Mouse (Mus musculus) forebrain, embryonic 15.5 days (tissue): Measurements from ENCODE around the gene Noxa1. TPM values are rescaled to one million over a fixed set of nuclear protein-coding genes. Genes with fewer than 3 reads are reported as not detected.

Source experiments
- ATAC-seq: fragments of 200-750 bp; cut with Nextera tagmentation; replicated peaks from 2 replicates; pipeline ENCODE4 v1.8.0; 2017; ENCODE audit warnings: mild to moderate bottlenecking, moderate TSS enrichment, moderate library complexity
- H3K27ac ChIP-seq: fragments of 300-500 bp; sonication (generic); replicated peaks from 2 replicates; pipeline ENCODE4 v1.5.1; 2015; ENCODE audit warnings: mild to moderate bottlenecking, inconsistent platforms
- H3K27me3 ChIP-seq: fragments of 300-500 bp; sonication (generic); 2 replicates; pipeline ENCODE4 v1.6.1; 2015; ENCODE audit warnings: inconsistent platforms
- H3K36me3 ChIP-seq: fragments of 300-500 bp; sonication (generic); 2 replicates; pipeline ENCODE4 v1.6.1; 2015; ENCODE audit warnings: mild to moderate bottlenecking, inconsistent platforms
- H3K4me1 ChIP-seq: fragments of 300-500 bp; sonication (generic); 2 replicates; pipeline ENCODE4 v1.6.1; 2015; ENCODE audit warnings: inconsistent platforms
- H3K4me2 ChIP-seq: fragments of 300-500 bp; sonication (generic); replicated peaks from 2 replicates; pipeline ENCODE4 v1.6.1; 2015; ENCODE audit warnings: mild to moderate bottlenecking, inconsistent platforms
- H3K4me3 ChIP-seq: fragments of 300-500 bp; sonication (generic); 2 replicates; pipeline ENCODE4 v1.5.1; 2015; ENCODE audit warnings: mild to moderate bottlenecking, inconsistent platforms
- H3K9ac ChIP-seq: fragments of 300-500 bp; sonication (generic); replicated peaks from 2 replicates; pipeline ENCODE4 v1.6.1; 2015; ENCODE audit warnings: mild to moderate bottlenecking, inconsistent platforms
- H3K9me3 ChIP-seq: fragments of 300-500 bp; sonication (generic); 2 replicates; pipeline ENCODE4 v1.6.1; 2016; ENCODE audit warnings: inconsistent platforms
- WGBS: fragments of 180-500 bp; shearing (Covaris S2); methylation state at CpG from one replicate; pipeline ENCODE4 v1.1.7; 2015; ENCODE audit warnings: mixed read lengths; 5-methylcytosine and 5-hydroxymethylcytosine counted together
- microRNA-seq: library from miRNA; unstranded; fragments of <30 nt; microRNA quantifications from one replicate; pipeline ENCODE4, GENCODE M21; 2016
- polyA plus RNA-seq: library from polyadenylated mRNA; unstranded; fragments of >200 nt; fragmentation: Nextera tagmentation; extraction: Ambion mirVana; gene quantifications from 2 replicates; pipeline ENCODE4 v1.2.1, GENCODE M21; 2015

Noxa1 gene
- polyA plus RNA-seq, 1 experiment from 2014 or later = not detected

DNA sequence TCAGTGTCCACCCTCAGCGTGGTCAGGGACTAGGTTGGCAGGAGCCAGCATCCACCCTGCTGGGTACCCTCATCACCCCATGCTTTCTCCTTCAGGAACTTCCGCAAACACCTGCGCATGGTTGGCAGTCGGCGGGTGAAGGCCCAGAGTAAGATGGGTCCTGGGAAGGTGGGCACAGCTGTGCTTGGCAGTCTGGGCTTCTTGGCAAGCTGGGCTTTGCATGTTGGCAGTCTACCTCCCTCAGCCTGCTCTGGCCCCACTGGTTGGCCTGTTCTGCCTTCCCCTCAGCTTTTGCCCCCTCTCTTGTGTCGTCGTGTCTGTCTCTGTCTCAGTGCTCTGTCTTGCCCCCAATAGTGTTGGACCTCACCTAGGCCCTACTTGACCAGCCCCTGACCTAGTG is 36.0 kb downstream of the Noxa1 start:
- no peak overlapping the region for H3K4me2 ChIP-seq
- no peaks in the 10 kb centered on the region for H3K9me3 ChIP-seq
- H3K27ac ChIP-seq = no peak overlapping the region
- 83% methylated on average over 7 of the region's 7 CpGs for WGBS
- no peak overlapping the region for H3K9ac ChIP-seq
- no peak for ATAC-seq
- H3K27me3 ChIP-seq = no peaks in the 10 kb centered on the region
- H3K4me1 ChIP-seq = peaks cover 25% of the 10 kb centered on the region
- peaks cover 56% of the 10 kb centered on the region for H3K36me3 ChIP-seq
- no peak overlapping the region for H3K4me3 ChIP-seq

DNA sequence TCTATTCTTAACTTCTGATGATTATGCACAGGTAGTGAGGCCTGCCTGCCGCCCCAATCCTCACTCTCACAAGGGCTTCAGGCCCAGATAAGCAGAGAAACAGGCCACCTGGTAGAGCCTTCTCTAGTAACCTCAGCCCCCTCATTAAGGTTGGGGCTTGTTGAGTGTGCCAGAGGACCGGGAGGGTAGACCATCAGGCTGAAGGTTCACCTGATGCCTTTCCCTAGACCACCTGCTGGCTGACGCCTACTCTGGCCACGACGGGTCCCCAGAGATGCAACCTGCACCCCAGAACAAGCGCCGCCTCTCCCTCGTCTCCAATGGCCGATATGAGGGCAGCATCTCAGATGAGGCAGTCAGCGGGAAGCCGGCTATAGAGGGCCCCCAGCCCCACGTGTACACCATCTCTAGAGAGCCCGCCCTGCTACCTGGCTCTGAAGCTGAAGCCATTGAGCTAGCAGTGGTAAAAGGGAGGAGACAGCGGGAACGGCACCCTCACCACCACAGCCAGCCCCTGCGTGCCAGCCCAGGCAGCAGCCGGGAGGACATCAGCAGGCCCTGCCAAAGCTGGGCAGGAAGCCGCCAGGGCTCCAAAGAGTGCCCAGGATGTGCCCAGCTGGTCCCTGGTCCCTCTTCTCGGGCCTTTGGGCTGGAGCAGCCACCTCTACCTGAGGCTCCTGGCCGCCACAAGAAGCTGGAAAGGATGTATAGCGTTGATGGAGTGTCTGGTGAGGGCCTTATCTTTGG is 39.4 kb downstream of the Noxa1 start:
- peak overlapping the region; percentile 77 for H3K27ac ChIP-seq

DNA sequence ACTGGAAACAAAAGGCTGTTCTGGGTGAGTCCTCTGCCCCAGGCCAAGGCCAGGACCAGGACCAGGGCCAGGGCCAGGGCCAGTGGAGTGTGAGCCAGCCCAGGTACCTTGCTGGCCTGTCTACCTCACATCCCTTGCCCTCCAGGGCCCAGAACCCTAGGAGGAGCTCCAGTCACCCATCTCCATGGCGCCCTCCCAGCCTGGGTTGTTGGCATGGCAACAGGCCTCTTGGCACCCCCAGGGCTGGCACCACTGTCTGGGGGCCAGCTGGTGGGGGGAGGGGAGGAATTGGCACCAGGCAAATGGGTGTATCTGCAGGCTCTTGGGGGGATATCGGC is 39.9 kb downstream of the Noxa1 start:
- H3K4me1 ChIP-seq = peaks cover 25% of the 10 kb centered on the region
- no peaks in the 10 kb centered on the region for H3K9me3 ChIP-seq
- peak overlapping the region; percentile 89 for H3K4me2 ChIP-seq
- peak overlapping the region; percentile 77 for H3K27ac ChIP-seq
- H3K36me3 ChIP-seq = peaks cover 30% of the 10 kb centered on the region
- WGBS = 23% methylated on average over 2 of the region's 2 CpGs
- H3K27me3 ChIP-seq = no peaks in the 10 kb centered on the region
- ATAC-seq = peak; percentile 46
- H3K9ac ChIP-seq = peak overlapping the region; percentile 83
- H3K4me3 ChIP-seq = peak overlapping the region; percentile 80

More for the DNA sequence above, 39.4 kb downstream of the Noxa1 start:
- WGBS = 77% methylated on average over 21 of the region's 21 CpGs
- Histone ChIP-seq H3K36me3 (peaks cover 35% of the 10 kb centered on the region), H3K4me3 (peak overlapping the region; percentile 80), H3K9ac (peak overlapping the region; percentile 83), H3K27me3 (no peaks in the 10 kb centered on the region), H3K4me1 (peaks cover 25% of the 10 kb centered on the region), H3K9me3 (no peaks in the 10 kb centered on the region), H3K4me2 (peak overlapping the region; percentile 89)
- ATAC-seq = peak; percentile 21; the same call in 1 of the 2 replicates

DNA sequence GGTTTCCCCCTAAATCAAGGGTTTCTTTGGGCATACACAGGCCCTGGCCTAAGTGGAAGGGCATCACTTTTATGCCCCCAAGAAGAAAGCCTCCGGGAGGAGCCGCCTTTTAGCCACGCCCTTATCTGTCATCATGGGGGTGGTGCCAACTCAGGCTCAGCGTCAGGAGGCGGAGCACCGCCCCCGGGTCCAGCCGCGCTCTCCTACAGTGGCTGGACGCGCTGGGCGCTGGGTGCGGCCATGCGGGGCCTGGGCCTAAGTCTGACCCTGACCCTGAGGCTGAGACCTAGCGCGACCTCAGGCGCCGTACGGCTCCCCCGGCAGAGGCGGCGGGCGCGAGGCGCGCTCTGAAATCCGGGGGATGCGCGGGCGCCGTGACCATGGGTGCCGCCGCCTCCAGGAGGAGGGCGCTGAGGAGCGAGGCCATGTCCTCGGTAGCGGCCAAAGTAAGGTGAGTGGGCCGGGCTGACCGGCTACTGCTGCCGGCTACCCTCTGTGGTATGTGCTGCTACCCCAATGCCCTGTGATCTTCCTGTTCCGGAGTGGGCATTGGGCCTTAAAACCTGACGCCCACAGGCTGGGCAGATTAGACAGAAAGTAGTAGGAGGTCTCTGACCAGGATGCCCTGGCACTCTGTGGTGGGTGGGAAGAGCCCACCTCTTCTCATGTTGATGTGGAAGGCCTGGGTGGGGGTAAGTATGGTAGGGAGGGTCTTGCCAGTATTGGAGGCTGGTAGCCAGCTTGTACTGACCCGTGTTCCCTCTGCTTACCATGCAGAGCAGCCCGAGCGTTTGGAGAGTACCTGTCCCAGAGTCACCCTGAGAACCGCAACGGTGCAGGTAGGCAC is 40.5 kb downstream of the Noxa1 start, which contains the start of gene Nsmf:
TSS of gene Nsmf (plus strand) at position 135 of the 847 bp plus-strand sequence.
- Histone ChIP-seq H3K9ac (peak within 1 kb of the TSS; percentile 83), H3K4me2 (peak within 1 kb of the TSS; percentile 89), H3K4me3 (peak within 1 kb of the TSS; percentile 80), H3K27ac (peak within 1 kb of the TSS; percentile 77), H3K4me1 (peaks cover 25% of the 10 kb centered on the region), H3K9me3 (no peaks in the 10 kb centered on the region), H3K27me3 (no peaks in the 10 kb centered on the region), H3K36me3 (peaks cover 25% of the 10 kb centered on the region)
- 4% methylated on average over 47 of the region's 47 CpGs for WGBS
- ATAC-seq = peak; percentile 83

DNA sequence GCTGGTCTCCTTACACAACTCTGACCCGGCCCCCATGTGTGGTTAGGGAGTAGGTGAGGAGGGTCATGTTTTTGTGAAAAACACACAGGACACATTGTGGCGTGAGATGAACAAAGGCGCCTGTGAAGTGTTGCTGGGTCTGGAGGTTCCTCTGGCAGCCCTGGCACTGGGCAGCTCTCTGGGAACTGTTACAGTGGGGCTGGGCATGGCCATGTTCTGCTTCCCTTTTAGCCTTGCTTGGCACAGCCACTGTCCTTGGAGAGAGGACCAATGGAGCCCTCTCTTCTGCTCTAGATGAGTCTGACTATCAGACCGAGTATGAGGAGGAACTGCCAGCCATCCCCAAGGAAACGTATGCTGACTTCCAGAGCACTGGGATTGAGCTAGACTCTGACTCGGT is 41.8 kb downstream of the Noxa1 start:
- H3K9ac ChIP-seq = no peak overlapping the region
- H3K4me3 ChIP-seq = no peak overlapping the region
- no peak overlapping the region for H3K4me2 ChIP-seq
- no peak for ATAC-seq
- no peaks in the 10 kb centered on the region for H3K9me3 ChIP-seq
- H3K27ac ChIP-seq = no peak overlapping the region
- no peaks in the 10 kb centered on the region for H3K27me3 ChIP-seq
- peaks cover 17% of the 10 kb centered on the region for H3K36me3 ChIP-seq
- H3K4me1 ChIP-seq = peaks cover 22% of the 10 kb centered on the region
- 93% methylated on average over 6 of the region's 6 CpGs for WGBS

DNA sequence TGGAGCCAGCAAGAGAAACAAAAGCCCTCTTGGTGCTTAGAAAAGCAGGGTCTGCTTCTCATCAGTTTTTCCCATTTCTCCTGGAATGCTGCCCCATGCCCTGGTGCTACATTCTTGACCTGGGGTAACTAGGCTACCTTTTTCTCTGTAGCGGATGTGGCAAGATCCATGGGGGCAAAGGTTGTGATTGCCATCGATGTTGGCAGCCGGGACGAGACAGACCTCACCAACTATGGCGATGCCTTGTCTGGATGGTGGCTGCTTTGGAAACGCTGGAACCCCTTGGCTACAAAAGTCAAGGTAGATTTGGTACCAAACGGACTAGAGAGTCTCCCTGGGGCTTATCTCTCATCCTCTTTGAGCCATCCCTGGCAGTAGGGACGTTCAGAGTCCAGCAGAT is 43.5 kb downstream of the Noxa1 start:
- no peak overlapping the region for H3K9ac ChIP-seq
- ATAC-seq = no peak
- peaks cover 20% of the 10 kb centered on the region for H3K4me1 ChIP-seq
- H3K9me3 ChIP-seq = no peaks in the 10 kb centered on the region
- H3K4me2 ChIP-seq = no peak overlapping the region
- WGBS = 85% methylated on average over 8 of the region's 8 CpGs
- no peaks in the 10 kb centered on the region for H3K27me3 ChIP-seq
- 0 out of 2 replicates have a peak, but pooled peaks cover 6% of the 10 kb centered on the region for H3K36me3 ChIP-seq
- no peak overlapping the region for H3K4me3 ChIP-seq
- H3K27ac ChIP-seq = no peak overlapping the region

DNA sequence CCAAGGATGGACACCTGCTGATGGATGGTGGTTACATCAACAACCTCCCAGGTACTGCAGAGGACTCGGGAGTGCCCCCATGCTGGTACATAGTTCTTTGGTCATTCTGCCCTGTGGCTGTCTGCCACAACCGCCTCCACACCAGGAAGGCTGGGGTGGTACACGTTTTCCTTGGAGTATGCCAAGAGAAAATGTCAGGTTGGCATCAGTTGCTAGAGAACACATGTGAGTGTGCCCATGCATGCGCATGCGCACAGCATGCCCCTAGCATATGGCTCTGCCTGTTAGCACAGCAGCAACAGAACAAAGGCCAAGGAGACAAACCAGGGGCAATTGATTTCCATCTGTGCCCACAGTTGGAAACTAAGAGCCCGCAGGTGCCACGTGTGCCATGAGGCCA is 44.0 kb downstream of the Noxa1 start:
- no peaks in the 10 kb centered on the region for H3K27me3 ChIP-seq
- no peak overlapping the region for H3K4me3 ChIP-seq
- WGBS = 85% methylated on average over 7 of the region's 7 CpGs
- H3K4me1 ChIP-seq = peaks cover 15% of the 10 kb centered on the region
- no peak overlapping the region for H3K9ac ChIP-seq
- no peak overlapping the region for H3K27ac ChIP-seq
- 0 out of 2 replicates have a peak, but pooled peaks cover under 1% of the 10 kb centered on the region for H3K36me3 ChIP-seq
- ATAC-seq = no peak
- H3K4me2 ChIP-seq = no peak overlapping the region
- H3K9me3 ChIP-seq = no peaks in the 10 kb centered on the region

DNA sequence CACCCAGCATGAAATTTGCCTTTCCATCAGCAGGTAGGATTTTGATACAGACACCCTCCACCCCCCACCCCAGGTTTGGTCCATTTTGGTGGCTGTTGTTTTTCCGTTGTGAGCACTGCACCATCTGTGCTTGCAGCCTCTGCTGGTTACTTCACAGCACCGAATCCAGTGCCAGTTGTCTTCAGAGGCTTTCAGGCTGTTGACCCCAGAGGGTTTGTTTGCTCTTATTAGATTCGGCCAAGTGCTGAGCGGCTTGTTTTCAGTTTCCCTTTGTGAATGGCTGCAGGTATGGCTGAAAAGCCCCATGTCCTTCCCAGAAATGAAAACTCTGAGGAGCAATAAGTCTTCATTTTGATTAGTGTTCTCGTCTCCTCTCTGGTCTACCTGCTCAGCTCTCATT is 54.9 kb downstream of the Noxa1 start:
- Histone ChIP-seq H3K4me3 (no peak overlapping the region), H3K36me3 (no peaks in the 10 kb centered on the region), H3K27me3 (no peaks in the 10 kb centered on the region), H3K4me2 (no peak overlapping the region), H3K4me1 (no peaks in the 10 kb centered on the region), H3K9me3 (no peaks in the 10 kb centered on the region), H3K9ac (no peak overlapping the region), H3K27ac (no peak overlapping the region)
- ATAC-seq = no peak
- WGBS = 85% methylated on average over 5 of the region's 5 CpGs

Small RNA genes lying within 50 kb of the gene (microRNA-seq; reads per million reads assigned to microRNA genes)
- gene Gm24328 = not detected
- gene Mir7664 = not detected

Other genes starting within 250 kb of the Noxa1 start
- 129 and 132 TPM in 2 replicates for gene Ehmt1, start 175.5 kb downstream of the Noxa1 start, polyA plus RNA-seq
- gene Arrdc1, start 159.9 kb downstream of the Noxa1 start, polyA plus RNA-seq = 30.4 and 30.5 TPM in 2 replicates
- gene Zmynd19, start 145.4 kb downstream of the Noxa1 start, polyA plus RNA-seq = 21.5 and 22.6 TPM in 2 replicates
- 42.7 and 44.7 TPM in 2 replicates for gene Dph7, start 132.7 kb downstream of the Noxa1 start, polyA plus RNA-seq
- gene Mrpl41, start 120.1 kb downstream of the Noxa1 start, polyA plus RNA-seq = 149 and 159 TPM in 2 replicates
- 3.8 and 4.0 TPM in 2 replicates for gene Pnpla7, start 119.1 kb downstream of the Noxa1 start, polyA plus RNA-seq
- 194 and 209 TPM in 2 replicates for gene Nsmf, start 40.8 kb downstream of the Noxa1 start, polyA plus RNA-seq
- gene Entpd8, start 14.8 kb downstream of the Noxa1 start, polyA plus RNA-seq = not detected in 2 replicates
- 25.2 and 27.5 TPM in 2 replicates for gene Nrarp, start 85.6 kb upstream of the Noxa1 start, polyA plus RNA-seq
- gene Tor4a, start 101.7 kb upstream of the Noxa1 start, polyA plus RNA-seq = 1.3 and 1.6 TPM in 2 replicates
- gene Nelfb, start 116.3 kb upstream of the Noxa1 start, polyA plus RNA-seq = 96.7 and 102 TPM in 2 replicates
- not detected in 2 replicates for gene Stpg3, start 119.5 kb upstream of the Noxa1 start, polyA plus RNA-seq
- gene Fam166a, start 123.6 kb upstream of the Noxa1 start, polyA plus RNA-seq = 1.2 TPM in 1 of 2 replicates, not detected in the other
- gene Tubb4b, start 129.6 kb upstream of the Noxa1 start, polyA plus RNA-seq = 399 and 409 TPM in 2 replicates
- not detected in 2 replicates for gene Slc34a3, start 139.2 kb upstream of the Noxa1 start, polyA plus RNA-seq
- not detected in 2 replicates for gene Rnf224, start 141.6 kb upstream of the Noxa1 start, polyA plus RNA-seq
- 79.1 and 80.4 TPM in 2 replicates for gene Rnf208, start 147.1 kb upstream of the Noxa1 start, polyA plus RNA-seq
- 0.20 TPM in 1 of 2 replicates, not detected in the other for gene Cysrt1, start 147.3 kb upstream of the Noxa1 start, polyA plus RNA-seq
- gene AL732309.1, start 151.7 kb upstream of the Noxa1 start, polyA plus RNA-seq = 6.5 and 6.8 TPM in 2 replicates
- 16.4 and 19.7 TPM in 2 replicates for gene Tmem203, start 160.3 kb upstream of the Noxa1 start, polyA plus RNA-seq
- 15.6 and 16.5 TPM in 2 replicates for gene Tprn, start 167.5 kb upstream of the Noxa1 start, polyA plus RNA-seq
- 209 and 225 TPM in 2 replicates for gene Ssna1, start 177.3 kb upstream of the Noxa1 start, polyA plus RNA-seq
- gene Anapc2, start 177.3 kb upstream of the Noxa1 start, polyA plus RNA-seq = 148 and 150 TPM in 2 replicates
- not detected in 2 replicates for gene Tmem210, start 193.0 kb upstream of the Noxa1 start, polyA plus RNA-seq
- not detected in 2 replicates for gene Lrrc26, start 194.8 kb upstream of the Noxa1 start, polyA plus RNA-seq
- gene Grin1, start 224.0 kb upstream of the Noxa1 start, polyA plus RNA-seq = 19.1 and 21.5 TPM in 2 replicates
- 52.6 and 61.1 TPM in 2 replicates for gene Man1b1, start 237.2 kb upstream of the Noxa1 start, polyA plus RNA-seq